9 mouse cellular contexts compared by ENCODE assay signal in the genomic region with DNA sequence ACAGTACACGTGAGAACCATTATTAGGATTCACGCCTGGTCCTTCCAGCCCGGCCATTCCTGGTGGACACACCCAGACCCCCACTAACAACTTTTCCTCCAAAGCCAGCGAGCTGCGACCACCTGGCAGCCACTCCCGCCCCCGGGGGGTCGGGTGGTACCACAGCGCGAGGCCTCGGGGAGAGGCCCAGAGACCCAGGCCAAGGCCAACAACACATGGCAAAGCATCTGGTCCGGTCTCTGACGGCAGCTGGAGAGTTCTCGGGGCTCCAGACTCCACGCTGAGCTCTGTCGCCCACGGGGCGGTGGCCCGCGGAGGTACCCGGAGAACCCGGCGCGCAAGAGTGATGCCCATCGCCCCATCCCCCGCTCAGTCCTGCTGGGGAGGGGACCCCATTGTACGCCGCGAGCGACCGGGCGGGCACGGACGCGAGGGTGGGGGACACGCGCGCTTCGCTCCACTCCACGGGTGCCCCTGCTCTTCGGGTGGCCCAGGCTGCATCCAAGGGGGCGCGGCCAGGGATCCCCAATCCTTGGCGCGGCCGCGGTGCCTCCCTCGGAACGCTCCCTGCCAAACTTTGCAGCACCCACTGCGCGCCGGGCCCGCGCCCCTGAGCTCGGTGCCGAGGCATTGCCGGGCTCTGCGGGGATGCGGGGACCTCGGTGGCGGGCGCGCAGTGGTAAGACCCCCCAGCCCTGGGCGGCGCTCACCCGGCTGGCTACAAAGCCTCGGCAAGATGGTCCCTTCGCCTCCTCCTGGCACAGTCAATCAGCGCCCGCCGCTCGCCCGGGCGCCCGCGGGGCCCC. TPM values are rescaled to one million over a fixed set of nuclear protein-coding genes. Genes with fewer than 3 reads are reported as not detected.
A peak's percentile ranks its signal among the peaks of the same experiment; 100 is the strongest.
DNase-seq lines count a peak whose midpoint lies in the region; ATAC-seq and TF ChIP-seq lines count a peak whose summit lies in the region.
"Had no signal": no experiment of that assay in that cellular context is flagged by ENCODE, and none has a peak within 500 bp of the region (broad histone marks: within the 10 kb centered on the region; RNA-seq: fewer than 3 reads in every experiment).

No protein-coding gene starts in this region.

- no peaks in the 10 kb centered on the region for H3K4me1 ChIP-seq in liver, adult 2 months (ENCODE audit: control insufficient read depth, insufficient read depth, low read length)
- H3K4me1 ChIP-seq in intestine, embryonic 14.5 days (replicated peaks; ENCODE audit: control insufficient read depth, insufficient read depth, low read length): peaks cover 64% of the 10 kb centered on the region
- H3K4me1 ChIP-seq in midbrain, embryonic 14.5 days (ENCODE audit: control insufficient read depth, insufficient read depth, low read length): peaks cover 64% of the 10 kb centered on the region

- peaks cover 24% of the 10 kb centered on the region; the same call in 1 of the 2 replicates for H3K27me3 ChIP-seq in liver, adult 2 months (ENCODE audit: control insufficient read depth, insufficient read depth, low read length)
- H3K27me3 ChIP-seq in intestine, embryonic 14.5 days (replicated peaks; ENCODE audit: control insufficient read depth, insufficient read depth, low read length): no peaks in the 10 kb centered on the region
- no peaks in the 10 kb centered on the region for H3K27me3 ChIP-seq in midbrain, embryonic 14.5 days (ENCODE audit: control insufficient read depth, insufficient read depth, low read length)

- TF ChIP-seq POLR2A in liver, adult 2 months (IDR thresholded peaks at IDR 0.05; ENCODE audit: extremely low read depth, insufficient read depth, low read length): no peak

- no peaks in the 10 kb centered on the region for H3K36me3 ChIP-seq in liver, adult 2 months (ENCODE audit: control insufficient read depth, insufficient read depth, low read length)
- no peaks in the 10 kb centered on the region for H3K36me3 ChIP-seq in intestine, embryonic 14.5 days (ENCODE audit: control insufficient read depth, insufficient read depth, low read length)
- H3K36me3 ChIP-seq in midbrain, embryonic 14.5 days (ENCODE audit: control insufficient read depth, insufficient read depth, low read length): no peaks in the 10 kb centered on the region

- H3K9ac ChIP-seq in liver, adult 2 months (ENCODE audit: low read depth, low read length): peak overlapping the region; percentile 38
- peak overlapping the region; percentile 72 for H3K9ac ChIP-seq in intestine, embryonic 14.5 days (ENCODE audit: low read length)
- H3K9ac ChIP-seq in midbrain, embryonic 14.5 days (replicated peaks; ENCODE audit: low read length): peak overlapping the region; percentile 94

- no peak for TF ChIP-seq CTCF in liver, adult 2 months (IDR thresholded peaks at IDR 0.05; ENCODE audit: low read depth, low read length)

- peak overlapping the region; percentile 99 for H3K4me2 ChIP-seq in intestine, embryonic 14.5 days (ENCODE audit: low read length)
- H3K4me2 ChIP-seq in midbrain, embryonic 14.5 days (ENCODE audit: low read length): peak overlapping the region; percentile 92

- H3K27ac ChIP-seq in liver, adult 2 months (replicated peaks; ENCODE audit: insufficient read depth, low read depth, low read length): no peak overlapping the region
- no peak overlapping the region for H3K27ac ChIP-seq in intestine, embryonic 14.5 days (ENCODE audit: low read depth)
- peak overlapping the region; percentile 100 for H3K27ac ChIP-seq in midbrain, embryonic 14.5 days (replicated peaks; ENCODE audit: low read depth, low read length)

- no peak for DNase-seq in liver, adult 2 months (ENCODE audit: extremely low read depth, low read depth, low spot score)
- DNase-seq in liver: no peak
- peak; percentile 53 for DNase-seq in adrenal gland, adult 2 months
- peak; percentile 58 to 63 for DNase-seq in cerebellum, postnatal 14 days
- peak; percentile 73 for DNase-seq in intestine, embryonic 14.5 days (ENCODE audit: low spot score)
- DNase-seq in midbrain, embryonic 14.5 days: peak; percentile 68
- DNase-seq in c-Kit-positive CD71-positive TER-119-positive erythroid progenitor cells, embryonic 14.5 days (ENCODE audit: low spot score): no peak

- peak overlapping the region; percentile 35; the same call in 1 of the 2 replicates for H3K4me3 ChIP-seq in liver, adult 2 months (ENCODE audit: insufficient read depth, low read depth, low read length)
- peak overlapping the region; percentile 76 for H3K4me3 ChIP-seq in intestine, embryonic 14.5 days (ENCODE audit: low read depth, low read length)
- peak overlapping the region; percentile 93 for H3K4me3 ChIP-seq in midbrain, embryonic 14.5 days (replicated peaks; ENCODE audit: low read depth, low read length)
- H3K4me3 ChIP-seq: erythroblast, embryonic 14.5 days had no signal

- H3K9me3 ChIP-seq in intestine, embryonic 14.5 days (ENCODE audit: control insufficient read depth, low read length): no peaks in the 10 kb centered on the region
- no peaks in the 10 kb centered on the region for H3K9me3 ChIP-seq in midbrain, embryonic 14.5 days (ENCODE audit: control insufficient read depth, low read length)

- 3% methylated on average over 76 of the region's 76 CpGs for WGBS in liver, adult 2 months
- 1% methylated on average over 68 of the region's 76 CpGs for WGBS in intestine, embryonic 14.5 days
- under 1% methylated on average over 70 of the region's 76 CpGs for WGBS in midbrain, embryonic 14.5 days

- no peak for ATAC-seq in intestine, embryonic 14.5 days (replicated peaks; ENCODE audit: low FRiP score, low TSS enrichment, low read depth)
- ATAC-seq in midbrain, embryonic 14.5 days (ENCODE audit: low FRiP score, low TSS enrichment): no peak

- no peaks in the 10 kb centered on the region for H3K79me2 ChIP-seq in liver, adult 2 months (ENCODE audit: control insufficient read depth, insufficient read depth, low read length)

RNA-seq across cellular contexts. Expression of a gene that starts 0.8 kb away (rescaled TPM):
- total RNA-seq in liver, adult 2 months (2014; rRNA removed): 0.20 and 0.37 TPM in 2 replicates
- polyA plus RNA-seq in liver, adult 2 months (2012; rRNA removed): 0.18 and 0.27 TPM in 2 replicates
- 10 to 100 TPM; 18.1 to 26.2 TPM for total RNA-seq in adrenal gland, adult 2 months (2021)
- polyA plus RNA-seq in adrenal gland, adult 2 months (2012; rRNA removed): 83.5 and 101 TPM in 2 replicates
- 8.8 and 11.4 TPM in 2 replicates for polyA plus RNA-seq in intestine, embryonic 14.5 days (2014; fragmentation: Nextera tagmentation; extraction: Ambion mirVana)
- polyA plus RNA-seq in midbrain, embryonic 14.5 days (2014; fragmentation: Nextera tagmentation; extraction: Ambion mirVana): 27.6 and 32.8 TPM in 2 replicates
- total RNA-seq: neutrophil, adult 5-6 weeks had no signal
- polyA plus RNA-seq: erythroblast, embryonic 14.5 days had no signal

RNA-seq across cellular contexts. Expression of a gene that starts 51.0 kb away (rescaled TPM):
- 64.7 and 68.4 TPM in 2 replicates for total RNA-seq in liver, adult 2 months (2014; rRNA removed)
- polyA plus RNA-seq in liver, adult 2 months (2012; rRNA removed): 56.7 and 88.8 TPM in 2 replicates
- 10 to 100 TPM; 62.5 to 82.8 TPM for total RNA-seq in adrenal gland, adult 2 months (2021)
- polyA plus RNA-seq in adrenal gland, adult 2 months (2012; rRNA removed): 95.5 and 110 TPM in 2 replicates
- 62.3 and 62.8 TPM in 2 replicates for polyA plus RNA-seq in intestine, embryonic 14.5 days (2014; fragmentation: Nextera tagmentation; extraction: Ambion mirVana)
- polyA plus RNA-seq in midbrain, embryonic 14.5 days (2014; fragmentation: Nextera tagmentation; extraction: Ambion mirVana): 19.1 and 40.0 TPM in 2 replicates
- total RNA-seq: neutrophil, adult 5-6 weeks had no signal

RNA-seq across cellular contexts. Expression of a gene that starts 57.8 kb away (rescaled TPM):
- total RNA-seq in liver, adult 2 months (2014; rRNA removed): 82.9 and 89.6 TPM in 2 replicates
- polyA plus RNA-seq in liver, adult 2 months (2012; rRNA removed): 66.3 and 104 TPM in 2 replicates
- 10 to 100 TPM; 49.0 to 62.2 TPM for total RNA-seq in adrenal gland, adult 2 months (2021)
- 195 and 204 TPM in 2 replicates for polyA plus RNA-seq in adrenal gland, adult 2 months (2012; rRNA removed)
- 27.5 and 32.3 TPM in 2 replicates for polyA plus RNA-seq in intestine, embryonic 14.5 days (2014; fragmentation: Nextera tagmentation; extraction: Ambion mirVana)
- polyA plus RNA-seq in midbrain, embryonic 14.5 days (2014; fragmentation: Nextera tagmentation; extraction: Ambion mirVana): 11.0 and 19.3 TPM in 2 replicates
- total RNA-seq: neutrophil, adult 5-6 weeks had no signal

Comparison
In these comparisons a context has a peak if more than half of its experiments do, and no peak if none do; other contexts are left out.
1. DNase-seq: peak in adrenal gland, adult 2 months (single experiment), cerebellum, postnatal 14 days (2 of 2), intestine, embryonic 14.5 days (single experiment) and midbrain, embryonic 14.5 days (single experiment); none in liver, adult 2 months (single experiment), liver (single experiment) and c-Kit-positive CD71-positive TER-119-positive erythroid progenitor cells, embryonic 14.5 days (single experiment).
2. H3K4me3 ChIP-seq: peak in every context shown above with its lines; median percentile 93 in midbrain, embryonic 14.5 days; 76 in intestine, embryonic 14.5 days; 35 in liver, adult 2 months.
3. H3K9ac ChIP-seq: peak in every context shown above with its lines; median percentile 94 in midbrain, embryonic 14.5 days; 72 in intestine, embryonic 14.5 days; 38 in liver, adult 2 months.